Mouse (Mus musculus) monocyte, adult 59 days (primary cell): ENCODE measurements around the gene Fmo9. TPM values are rescaled to one million over a fixed set of nuclear protein-coding genes. Genes with fewer than 3 reads are reported as not detected.

Experiments used
- total RNA-seq, 2 experiments: library from RNA; stranded (reverse); gene quantifications; one replicate each; pipeline ENCODE4 v1.2.4; 2023

The Fmo9 gene
- total RNA-seq = not detected

DNA sequence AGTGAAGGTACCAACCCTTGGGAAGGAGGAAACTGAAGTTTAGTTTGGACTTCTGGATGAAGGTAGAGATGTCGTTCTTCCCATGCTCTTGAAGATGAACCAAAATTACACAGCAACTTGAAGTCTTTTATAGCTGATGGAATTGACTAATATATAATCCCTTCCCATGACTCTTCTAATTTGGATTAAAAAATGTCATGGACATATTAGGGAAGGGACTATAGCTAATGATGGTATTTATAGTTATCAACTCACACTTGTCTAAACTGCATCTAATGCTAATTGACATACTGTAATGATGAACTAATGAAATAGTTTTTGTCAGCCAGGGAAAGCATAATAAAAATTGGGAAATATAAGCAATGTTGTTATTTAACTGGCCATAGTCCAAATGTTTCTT, at the start of gene Fmo9:
Fmo9 (minus strand) TSS at position 101 of the 400 bp plus-strand sequence.

DNA sequence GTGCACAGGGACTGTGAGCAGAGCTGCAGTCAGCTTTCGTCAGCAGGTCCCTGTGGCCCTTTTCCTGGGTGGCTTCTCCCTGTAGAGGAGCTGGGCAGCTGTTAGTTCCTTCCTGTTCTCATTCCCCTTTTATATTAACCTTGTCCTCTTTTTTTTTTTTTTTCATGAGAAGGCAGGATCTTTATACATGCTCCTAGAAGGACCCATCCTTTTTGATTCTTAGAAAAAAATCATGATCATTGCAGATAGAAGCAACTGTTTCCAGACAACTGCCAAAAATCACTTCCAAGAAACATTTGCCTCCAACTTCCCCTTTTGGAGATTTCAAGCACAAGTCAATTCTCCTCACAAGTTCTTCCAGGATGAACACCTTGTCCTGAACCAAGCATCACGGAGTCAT, 34.1 kb downstream of the Fmo9 start, which contains the start of gene Gm4847:
Gm4847 (minus strand) TSS at position 101 of the 400 bp plus-strand sequence.

Other genes starting within 250 kb of the Fmo9 start
- gene Gm4846, start 184.3 kb downstream of the Fmo9 start, total RNA-seq = not detected
- gene Gm4847, start 34.2 kb downstream of the Fmo9 start, total RNA-seq = not detected